Mouse (Mus musculus): ENCODE measurements at regions not wholly inside any gene's neighbourhood (a gene's known extent, or its start where the extent isn't known, plus 50 kb on each side); places are given as distances from the start of the nearest gene placed in this dataset.
"Not testable (repeated sequence)": the region's sequence is repeated elsewhere in the genome, so short reads cannot be mapped to it uniquely, and the experiment has no call there.

GRCm38 (mm10) chr17:16571403-16571802 is 492.5 kb upstream of the Zfp960 start:
- DNase-seq (ENCODE audit: low spot score) = no peak

- no peak for DNase-seq (ENCODE audit: low spot score)
Measured at GRCm38 (mm10) chr17:16588791-16589190, 475.1 kb upstream of the Zfp960 start.

GRCm38 (mm10) chr17:16599671-16600070 is 464.2 kb upstream of the Zfp960 start:
- no peak for DNase-seq (ENCODE audit: low spot score)

- DNase-seq (ENCODE audit: low spot score) = no peak
Measured at GRCm38 (mm10) chr17:16612405-16612979, 451.4 kb upstream of the Zfp960 start.

GRCm38 (mm10) chr17:16621931-16622556 is 441.9 kb upstream of the Zfp960 start:
- no peak for DNase-seq (ENCODE audit: low spot score)

GRCm38 (mm10) chr17:16629854-16630253 is 434.1 kb upstream of the Zfp960 start:
- no peak for DNase-seq (ENCODE audit: low spot score)

- DNase-seq (ENCODE audit: low spot score) = no peak
Measured at GRCm38 (mm10) chr17:16633426-16633825, 430.5 kb upstream of the Zfp960 start.

GRCm38 (mm10) chr17:16637463-16637862 is 426.4 kb upstream of the Zfp960 start:
- DNase-seq (ENCODE audit: low spot score) = no peak

GRCm38 (mm10) chr17:16647942-16648341 is 416.0 kb upstream of the Zfp960 start:
- no peak for DNase-seq (ENCODE audit: low spot score)

GRCm38 (mm10) chr17:16665253-16665652 is 398.7 kb upstream of the Zfp960 start:
- no peak for DNase-seq (ENCODE audit: low spot score)

GRCm38 (mm10) chr17:16667606-16668005 is 396.3 kb upstream of the Zfp960 start:
- no peak for DNase-seq (ENCODE audit: low spot score)

GRCm38 (mm10) chr17:16704199-16704598 is 359.7 kb upstream of the Zfp960 start:
- DNase-seq (ENCODE audit: low spot score) = no peak

GRCm38 (mm10) chr17:16705890-16706289 is 358.0 kb upstream of the Zfp960 start:
- no peak for DNase-seq (ENCODE audit: low spot score)

- DNase-seq (ENCODE audit: low spot score) = no peak
Measured at GRCm38 (mm10) chr17:16726904-16727303, 337.0 kb upstream of the Zfp960 start.

- no peak for DNase-seq (ENCODE audit: low spot score)
Measured at GRCm38 (mm10) chr17:16753090-16753489, 310.8 kb upstream of the Zfp960 start.

GRCm38 (mm10) chr17:16770587-16770986 is 293.3 kb upstream of the Zfp960 start:
- not testable (repeated sequence) for DNase-seq (ENCODE audit: low spot score)

- DNase-seq (ENCODE audit: low spot score) = no peak
Measured at GRCm38 (mm10) chr17:16798316-16798715, 265.6 kb upstream of the Zfp960 start.

- DNase-seq (ENCODE audit: low spot score) = no peak
Measured at GRCm38 (mm10) chr17:16804986-16805385, 258.9 kb upstream of the Zfp960 start.

GRCm38 (mm10) chr17:16818421-16818820 is 245.5 kb upstream of the Zfp960 start:
- no peak for DNase-seq (ENCODE audit: low spot score)

GRCm38 (mm10) chr17:16821716-16822115 is 242.2 kb upstream of the Zfp960 start:
- DNase-seq (ENCODE audit: low spot score) = no peak

GRCm38 (mm10) chr17:16839152-16839551 is 224.8 kb upstream of the Zfp960 start:
- DNase-seq (ENCODE audit: low spot score) = no peak

- DNase-seq (ENCODE audit: low spot score) = no peak
Measured at GRCm38 (mm10) chr17:16860771-16861170, 203.1 kb upstream of the Zfp960 start.

- DNase-seq (ENCODE audit: low spot score) = no peak
Measured at GRCm38 (mm10) chr17:16900791-16901190, 163.1 kb upstream of the Zfp960 start.

- DNase-seq (ENCODE audit: low spot score) = no peak
Measured at GRCm38 (mm10) chr17:16918191-16918590, 145.7 kb upstream of the Zfp960 start.

Data from testis, postnatal 14 days (tissue).